33 mouse cellular contexts compared by ENCODE assay signal in the genomic region with DNA sequence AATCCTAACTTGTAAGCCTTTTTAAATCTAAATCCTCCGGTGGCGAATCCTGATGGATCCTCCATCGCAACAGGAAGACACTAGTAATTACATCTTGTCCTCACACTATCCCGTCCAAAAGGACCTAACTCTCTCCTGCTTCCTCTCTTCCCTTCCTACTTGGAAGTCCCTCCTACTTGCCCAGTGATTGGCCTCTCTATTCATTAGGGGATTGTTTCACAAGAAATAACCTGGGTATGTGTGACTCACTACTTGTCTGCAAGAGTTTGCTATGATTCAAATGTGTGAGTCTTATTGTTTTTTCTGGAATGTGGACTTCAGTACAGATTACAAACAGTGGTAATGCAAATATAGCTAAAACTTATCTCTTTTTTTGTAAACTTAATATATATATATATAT. TPM values are rescaled to one million over a fixed set of nuclear protein-coding genes. Genes with fewer than 3 reads are reported as not detected.
"Had no signal": no experiment of that assay in that cellular context is flagged by ENCODE, and none has a peak within 500 bp of the region (broad histone marks: within the 10 kb centered on the region; RNA-seq: fewer than 3 reads in every experiment).

No protein-coding gene starts in this region.

- H3K27ac ChIP-seq: heart, adult 2 months; hindbrain, embryonic 13.5 days; hindbrain, embryonic 15.5 days; hindbrain, postnatal 0 days; kidney, embryonic 15.5 days; layer of hippocampus, adult 2 months; limb, embryonic 13.5 days; limb, embryonic 15.5 days; liver, embryonic 13.5 days; liver, embryonic 15.5 days had no signal

- H3K36me3 ChIP-seq: heart, embryonic 12.5 days; hindbrain, embryonic 13.5 days; hindbrain, embryonic 15.5 days; kidney, embryonic 15.5 days; limb, embryonic 13.5 days; limb, embryonic 15.5 days; liver, embryonic 13.5 days; liver, embryonic 15.5 days had no signal

- ATAC-seq: hindbrain, postnatal 0 days; intestine, embryonic 16.5 days had no signal

- H3K27me3 ChIP-seq: hindbrain, embryonic 13.5 days; hindbrain, embryonic 15.5 days; kidney, embryonic 15.5 days; limb, embryonic 13.5 days; limb, embryonic 15.5 days; liver, embryonic 15.5 days had no signal

- H3K9me3 ChIP-seq: hindbrain, embryonic 13.5 days; hindbrain, embryonic 15.5 days; kidney, embryonic 15.5 days; limb, embryonic 13.5 days; limb, embryonic 15.5 days; liver, embryonic 13.5 days; liver, embryonic 15.5 days had no signal

- H3K9ac ChIP-seq: heart, embryonic 12.5 days; hindbrain, embryonic 13.5 days; hindbrain, embryonic 15.5 days; kidney, embryonic 15.5 days; limb, embryonic 13.5 days; limb, embryonic 15.5 days; liver, embryonic 13.5 days; liver, embryonic 15.5 days had no signal

- DNase-seq: gastrocnemius, postnatal 14 days; gastrocnemius, postnatal 36 days; heart, adult 2 months; heart, postnatal 10 days; kidney, adult 11 months; kidney, adult 2 months; kidney, adult 9 months; kidney, postnatal 10 days; kidney, postnatal 25 days; kidney, postnatal 4 days; layer of hippocampus, postnatal 36 days; left cerebral cortex, postnatal 4 days; liver, embryonic 13.5 days had no signal

- H3K4me2 ChIP-seq: heart, embryonic 12.5 days; hindbrain, embryonic 13.5 days; hindbrain, embryonic 15.5 days; kidney, embryonic 15.5 days; limb, embryonic 13.5 days; limb, embryonic 15.5 days; liver, embryonic 13.5 days; liver, embryonic 15.5 days had no signal

- H3K4me1 ChIP-seq: hindbrain, embryonic 13.5 days; hindbrain, embryonic 15.5 days; kidney, embryonic 15.5 days; limb, embryonic 13.5 days; limb, embryonic 15.5 days had no signal

- H3K4me3 ChIP-seq: heart, adult 2 months; heart, embryonic 12.5 days; hindbrain, embryonic 13.5 days; hindbrain, embryonic 15.5 days; kidney, embryonic 15.5 days; layer of hippocampus, adult 2 months; limb, embryonic 13.5 days; limb, embryonic 15.5 days; liver, embryonic 13.5 days; liver, embryonic 15.5 days had no signal

RNA-seq across cellular contexts. Expression of a gene that starts 49.9 kb away (rescaled TPM):
- total RNA-seq: gastrocnemius, adult 18-20 months; gastrocnemius, adult 8-10 months; gastrocnemius, postnatal 14 days; gastrocnemius, postnatal 36 days; heart, adult 2 months; heart, postnatal 10 days; heart, postnatal 25 days; hematopoietic stem cell, adult 5-6 weeks; liver, adult 2 months had no signal
- polyA plus RNA-seq: gonadal fat pad, adult 2 months; heart, adult 2 months; heart, embryonic 12.5 days; heart, embryonic 14.5 days; heart, embryonic 16.5 days; hindbrain, embryonic 11.5 days; intestine, embryonic 16.5 days; kidney, adult 2 months; limb, embryonic 11.5 days; limb, embryonic 13.5 days; limb, embryonic 15.5 days; liver, adult 2 months; liver, embryonic 13.5 days; liver, embryonic 15.5 days had no signal
